Mouse (Mus musculus): Measurements from ENCODE around the gene Cfap20.

The Cfap20 gene

DNA sequence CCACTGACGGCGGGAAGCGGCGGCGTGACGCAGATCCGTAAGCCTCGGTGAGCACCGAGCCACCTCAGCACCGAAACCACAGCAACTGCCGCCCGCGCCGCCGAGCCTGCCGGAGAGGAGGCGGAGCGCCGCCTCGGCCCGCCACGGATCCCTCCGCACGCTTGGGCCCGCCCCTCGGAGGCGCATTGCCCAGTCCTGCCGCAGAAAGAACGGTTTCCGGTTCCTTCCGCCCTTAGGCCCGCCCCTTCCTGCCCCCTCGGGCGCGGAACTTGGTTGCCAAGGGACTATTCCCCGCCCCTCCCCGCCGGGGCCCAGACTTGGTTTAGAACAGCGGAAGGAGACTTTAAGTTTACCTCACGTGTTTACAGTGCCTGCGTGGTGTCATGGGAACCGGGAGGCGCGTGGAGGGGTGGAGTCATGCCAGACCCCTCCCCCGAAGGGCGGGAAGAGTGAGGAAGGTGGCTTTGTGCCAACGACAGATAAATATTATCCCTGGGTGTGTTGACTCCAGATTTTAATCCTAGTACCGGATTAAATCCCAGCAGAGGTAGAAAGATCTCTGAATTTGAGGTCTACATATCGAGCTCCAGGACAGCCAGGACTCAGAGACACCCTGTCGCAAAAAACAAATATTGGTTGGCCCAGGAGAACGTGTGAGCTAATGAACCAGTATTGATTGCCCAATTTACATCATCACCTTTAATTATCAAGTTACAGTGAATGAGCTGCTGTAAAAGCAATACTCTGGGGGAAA lies at the start of gene Cfap20:
TSS of gene Cfap20 (minus strand) at position 184 of the 754 bp plus-strand sequence.
- DNase-seq, result peak; percentile 100

DNA sequence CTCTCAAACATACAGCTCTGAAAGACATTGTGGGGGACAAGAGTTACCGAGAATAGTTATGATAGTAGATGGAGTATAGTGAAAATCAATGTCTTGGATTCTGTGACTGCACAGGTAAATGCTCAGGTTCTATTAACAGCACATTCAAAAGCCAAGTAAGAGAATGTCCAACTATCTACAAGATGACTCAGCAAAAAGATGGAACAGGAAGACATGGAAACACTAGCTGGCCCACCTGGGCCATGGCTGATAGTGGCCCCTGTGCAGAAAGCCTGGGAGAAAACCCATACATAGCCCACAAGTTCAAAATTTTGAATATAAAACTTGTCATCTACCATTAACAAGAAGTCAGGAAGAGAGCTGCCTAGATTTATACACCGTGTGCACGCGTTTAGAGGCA lies 35.3 kb upstream of the Cfap20 start:
- no peak for DNase-seq

DNA sequence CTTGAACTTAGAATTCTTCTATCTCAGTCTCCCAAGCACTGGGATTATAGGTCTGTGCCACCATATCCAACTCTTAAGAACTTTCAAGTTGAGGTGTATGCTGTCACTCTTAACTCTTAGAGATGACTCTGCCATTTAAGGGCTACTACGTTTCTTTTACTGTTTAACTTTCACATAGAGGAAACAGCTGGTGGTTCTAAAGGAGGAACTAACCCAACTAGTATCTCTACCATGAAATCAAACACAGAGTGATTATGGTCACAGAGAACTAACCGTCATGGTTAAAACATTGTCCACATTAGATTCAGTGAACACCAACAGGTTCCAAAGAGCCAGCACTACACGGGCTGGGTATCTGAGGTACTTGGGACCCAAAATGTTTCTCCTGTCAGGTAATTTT lies 34.3 kb upstream of the Cfap20 start:
- DNase-seq, result no peak

DNA sequence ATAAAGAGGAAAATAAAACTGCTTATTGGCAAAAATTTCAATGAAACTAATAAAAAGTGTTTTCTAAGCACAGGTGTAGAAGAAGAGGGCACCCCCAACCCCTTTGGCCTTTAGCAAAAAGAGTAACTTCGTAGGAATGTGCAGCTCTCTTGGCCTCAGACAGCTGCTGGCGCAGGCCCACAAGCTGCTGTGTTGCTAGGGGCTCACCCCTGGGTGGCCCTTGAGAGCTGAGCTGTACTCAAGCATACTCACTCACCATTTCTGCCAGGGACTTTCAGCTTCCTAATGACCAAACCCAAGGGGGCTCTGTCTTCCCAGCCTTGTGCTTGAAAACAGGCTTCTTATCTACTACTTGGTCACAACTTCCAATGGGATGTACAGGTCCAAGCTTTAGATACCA lies 31.9 kb upstream of the Cfap20 start:
- DNase-seq, result no peak

DNA sequence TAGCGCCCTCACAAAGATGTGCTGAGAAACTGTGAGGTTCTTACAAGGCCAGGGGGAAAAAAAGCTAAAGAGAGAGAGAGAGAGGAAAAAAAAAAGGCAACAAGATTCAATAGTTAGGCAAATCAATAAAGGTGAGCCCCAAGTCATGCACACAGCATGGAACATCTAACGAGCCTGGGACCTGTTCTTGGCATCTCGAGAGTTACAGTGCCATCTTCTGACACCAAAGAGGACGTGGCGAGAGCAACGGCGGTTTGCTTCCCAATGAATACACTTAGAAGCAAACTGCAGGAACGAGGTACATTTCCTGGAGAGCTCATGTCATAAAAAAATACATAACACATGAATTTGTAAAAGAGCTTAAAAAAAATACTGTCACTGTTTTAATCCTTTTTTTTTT lies 17.8 kb upstream of the Cfap20 start:
- DNase-seq, result no peak

DNA sequence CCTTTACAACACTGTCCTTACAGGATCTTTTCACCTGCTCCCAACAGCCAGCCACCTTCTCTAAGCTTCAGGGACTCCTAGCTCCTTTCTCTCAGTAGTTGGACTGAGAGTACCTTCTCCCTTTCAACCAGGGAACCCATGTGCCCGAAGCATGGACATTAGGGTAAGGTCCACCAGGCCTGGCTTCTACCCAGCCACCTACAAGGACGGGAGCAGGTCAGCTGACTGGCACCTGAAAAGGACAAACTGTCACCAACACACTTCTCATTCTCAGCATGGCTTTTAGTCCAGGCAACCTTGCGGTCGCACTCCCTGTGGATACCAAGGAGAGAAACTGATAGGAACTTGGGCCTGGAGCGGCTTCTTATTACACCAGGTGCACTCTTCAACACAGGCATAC lies 15.6 kb upstream of the Cfap20 start:
- DNase-seq, result no peak

DNA sequence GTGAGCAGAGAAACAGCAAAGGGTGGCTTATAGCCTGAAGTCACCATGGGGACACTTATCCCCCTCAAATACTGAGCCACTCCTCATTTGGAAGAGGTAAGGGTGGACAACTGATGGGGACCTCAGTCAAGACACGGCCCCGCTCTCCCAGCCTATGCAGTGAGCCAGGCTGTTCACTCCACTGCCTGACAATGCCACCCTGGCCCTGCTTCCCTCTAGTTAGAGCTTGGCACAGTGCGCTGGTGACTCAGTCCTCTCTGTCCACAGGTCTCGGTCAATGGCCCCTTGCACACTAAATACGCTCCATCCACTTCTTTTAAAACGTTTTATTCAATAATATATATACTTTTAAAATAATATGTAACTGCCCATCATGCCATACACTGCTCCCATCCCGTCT lies 13.0 kb upstream of the Cfap20 start:
- no peak for DNase-seq

DNA sequence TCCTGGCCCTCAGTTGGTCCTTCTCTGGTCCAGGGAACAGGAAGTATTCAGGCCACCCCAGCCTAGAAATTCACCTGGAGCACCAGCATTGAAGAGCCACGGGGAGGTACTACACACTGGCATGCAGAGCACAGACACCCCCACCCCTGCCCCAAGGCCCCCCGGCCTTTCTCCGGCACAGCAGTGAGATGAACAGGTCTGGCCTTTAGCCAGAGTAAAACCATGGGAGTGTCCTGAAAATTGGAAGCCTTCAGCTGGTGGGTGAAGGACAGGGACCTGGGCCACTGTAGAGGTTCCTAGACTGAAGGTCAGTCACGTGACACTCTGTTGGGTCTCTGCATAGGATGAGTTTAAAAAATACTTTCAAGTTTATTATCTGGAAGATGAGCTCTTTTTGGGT lies 10.4 kb upstream of the Cfap20 start:
- no peak for DNase-seq

DNA sequence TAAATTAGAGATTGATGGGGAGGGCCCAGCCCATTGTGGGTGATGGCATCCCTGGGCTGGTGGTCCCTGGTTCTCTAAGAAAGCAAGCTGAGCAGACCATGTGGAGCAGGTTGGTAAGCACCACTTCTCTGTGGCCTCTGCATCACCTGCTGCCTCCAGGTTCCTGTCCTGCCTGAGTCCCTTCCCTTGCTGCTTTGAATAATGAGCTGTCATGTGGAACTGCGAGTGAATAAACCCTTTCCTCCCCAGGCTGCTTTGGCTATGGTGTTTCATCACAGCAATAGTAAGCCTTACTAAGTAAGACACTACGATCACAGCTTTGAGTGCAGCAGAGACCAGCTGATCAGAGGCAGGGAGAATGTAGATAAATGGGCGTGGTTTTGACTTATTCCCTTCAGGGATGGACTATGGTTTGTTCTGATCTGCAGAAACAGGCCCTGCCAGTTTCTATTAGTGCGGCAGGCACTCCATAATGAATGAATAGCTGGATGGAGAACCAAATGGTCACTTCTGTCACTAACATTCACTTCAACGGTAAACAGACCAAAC lies 6.9 kb upstream of the Cfap20 start:
- no peak for DNase-seq

DNA sequence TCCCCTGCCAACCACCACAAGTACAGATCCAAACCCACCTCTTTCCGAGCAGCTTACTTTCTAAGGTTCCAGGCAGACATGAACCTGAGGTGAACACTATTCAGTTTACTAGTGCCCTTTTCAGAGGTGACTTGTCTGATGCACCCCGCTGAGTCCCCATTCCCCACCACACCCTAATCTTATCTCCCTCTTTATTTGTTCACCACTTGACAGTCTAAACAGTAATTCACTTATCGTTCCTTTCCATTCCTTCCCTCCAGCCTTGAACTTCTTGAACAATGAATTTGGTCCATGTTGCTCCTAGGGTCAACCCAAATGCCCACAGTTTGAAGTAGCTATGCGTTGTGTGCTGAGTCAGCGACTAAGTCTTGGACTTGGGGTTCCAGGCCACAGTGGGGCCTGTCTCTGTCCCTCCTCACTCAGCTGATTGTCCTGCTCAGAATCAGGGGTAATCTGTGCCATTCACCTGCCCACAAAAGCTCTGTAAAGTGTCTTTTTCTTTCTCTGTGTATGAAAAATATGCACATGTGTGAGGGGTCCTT lies 5.6 kb upstream of the Cfap20 start:
- no peak for DNase-seq

DNA sequence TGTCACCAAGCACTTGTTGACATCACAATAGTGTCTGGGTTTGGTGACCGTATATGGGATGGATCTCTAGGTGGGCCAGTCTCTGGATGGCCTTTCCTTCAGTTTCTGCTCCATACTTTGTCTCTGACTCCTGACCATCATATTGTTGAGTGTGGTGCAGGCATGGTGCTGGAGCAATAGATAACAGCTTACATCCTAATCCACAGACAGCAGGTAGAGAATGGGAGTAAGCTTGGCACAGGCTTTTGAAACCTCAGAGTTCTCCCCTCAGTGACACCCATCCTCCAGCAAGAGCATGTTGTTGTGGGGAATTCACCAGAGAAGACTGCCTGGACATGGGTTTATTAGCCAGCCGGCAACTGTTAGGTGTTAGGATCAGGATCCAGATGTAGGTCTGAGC lies 4.8 kb upstream of the Cfap20 start:
- no peak for DNase-seq

DNA sequence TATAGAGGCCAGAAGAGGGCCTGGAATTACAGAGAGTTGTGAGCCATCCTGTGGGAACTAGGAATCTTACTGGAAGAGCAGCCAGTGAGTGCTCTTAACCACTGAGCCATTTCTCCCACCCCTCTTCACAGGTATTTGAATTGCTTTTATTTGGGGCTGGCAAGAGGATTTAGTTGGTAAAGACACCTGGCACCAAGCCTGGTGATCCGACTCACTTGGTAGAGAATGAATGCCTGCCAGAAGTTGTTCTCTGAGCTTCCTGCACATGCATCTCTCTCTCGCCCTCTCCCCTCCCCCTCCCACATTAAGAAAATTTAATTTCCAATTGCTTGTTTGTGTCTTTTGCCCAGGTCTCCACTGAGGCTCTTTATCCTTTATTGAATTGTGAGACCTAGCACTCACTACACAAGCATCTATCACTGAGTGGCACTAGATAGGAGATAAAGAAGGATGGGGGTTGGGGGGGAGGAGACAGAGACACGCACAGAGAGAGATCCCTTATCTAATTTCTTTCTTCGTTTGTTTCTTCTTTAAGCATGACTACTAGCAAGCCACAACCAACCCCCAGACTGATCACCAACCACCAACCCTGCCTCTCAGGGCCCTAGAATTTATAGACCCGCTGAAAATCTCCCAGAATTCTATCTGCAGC lies 2.8 kb upstream of the Cfap20 start:
- no peak for DNase-seq

DNA sequence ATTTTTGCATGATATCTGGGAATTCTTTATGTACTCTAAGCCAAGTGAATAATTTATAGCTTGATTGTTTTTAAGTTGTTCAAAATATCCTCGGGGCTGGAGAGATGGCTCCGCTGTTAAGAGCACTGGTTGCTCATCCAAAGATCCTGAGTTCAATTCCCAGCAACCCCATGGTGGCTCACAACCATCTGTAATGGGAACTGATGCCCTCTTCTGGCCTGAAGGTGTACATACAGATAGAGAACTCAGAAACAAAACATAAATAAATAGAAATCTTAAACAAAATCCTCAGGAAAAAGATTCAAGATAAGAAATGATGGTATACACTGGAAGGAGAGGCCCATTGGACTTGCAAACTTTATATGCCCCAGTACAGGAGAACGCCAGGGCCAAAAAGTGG lies 1.3 kb upstream of the Cfap20 start:
- no peak for DNase-seq

DNA sequence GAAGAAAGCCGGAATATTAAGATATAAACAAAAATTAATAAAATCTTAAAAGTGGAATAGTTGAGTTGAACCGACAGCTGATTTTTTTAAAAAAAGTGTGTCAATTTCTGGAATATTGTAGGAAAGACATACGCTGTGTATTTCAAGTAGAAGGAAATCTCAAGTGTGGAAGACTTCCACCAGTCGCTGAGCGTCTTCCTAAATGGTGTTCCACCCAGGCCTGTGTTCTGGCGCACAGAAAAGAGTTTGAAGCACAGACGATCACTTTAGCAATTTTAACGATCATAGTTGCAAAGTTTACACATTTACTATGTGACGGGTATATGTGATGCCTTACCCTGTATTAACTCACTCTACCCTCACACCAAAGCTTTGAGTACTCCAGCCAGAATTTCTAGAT lies 802 bp upstream of the Cfap20 start:
- no peak for DNase-seq

DNA sequence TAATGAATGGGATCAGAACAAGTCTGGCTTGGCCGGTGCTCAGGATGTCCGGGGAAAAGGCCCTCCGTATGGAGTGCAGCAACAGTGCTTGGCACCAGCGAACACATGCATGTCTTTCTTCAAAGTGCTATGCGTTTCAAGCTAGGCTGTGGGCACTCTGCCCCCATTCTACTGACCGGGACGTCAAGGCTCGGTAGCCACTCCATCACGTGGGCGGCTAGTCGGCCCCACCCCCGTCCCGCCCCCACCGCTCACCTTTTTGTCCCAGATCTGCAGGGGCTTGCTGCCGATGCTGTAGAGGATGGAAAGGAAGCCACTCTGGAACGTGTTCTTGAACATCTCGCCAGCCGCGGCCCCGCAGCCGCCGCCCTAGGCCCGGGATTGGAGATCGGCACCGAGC lies 436 bp downstream of the Cfap20 start:
- DNase-seq, result no peak

DNA sequence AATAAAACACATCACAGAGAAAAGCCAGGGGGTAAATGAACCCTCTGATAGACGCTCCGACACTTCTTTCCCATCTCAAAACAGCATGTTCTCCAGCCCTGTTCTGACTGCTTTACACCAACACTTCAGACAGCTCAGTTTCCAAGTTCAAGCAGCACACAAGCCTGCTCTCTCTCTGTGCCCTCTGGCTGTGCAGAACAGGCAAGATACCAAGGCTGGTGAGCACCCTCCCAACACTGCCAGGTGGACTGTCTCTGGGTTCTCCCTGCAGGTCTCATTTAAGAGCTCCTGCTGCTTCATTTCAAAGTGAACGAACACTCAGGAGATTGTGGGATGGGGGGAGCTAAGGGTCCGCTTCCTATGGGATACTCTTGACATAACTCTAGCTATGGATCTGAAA lies 1.5 kb downstream of the Cfap20 start:
- DNase-seq, result no peak

DNA sequence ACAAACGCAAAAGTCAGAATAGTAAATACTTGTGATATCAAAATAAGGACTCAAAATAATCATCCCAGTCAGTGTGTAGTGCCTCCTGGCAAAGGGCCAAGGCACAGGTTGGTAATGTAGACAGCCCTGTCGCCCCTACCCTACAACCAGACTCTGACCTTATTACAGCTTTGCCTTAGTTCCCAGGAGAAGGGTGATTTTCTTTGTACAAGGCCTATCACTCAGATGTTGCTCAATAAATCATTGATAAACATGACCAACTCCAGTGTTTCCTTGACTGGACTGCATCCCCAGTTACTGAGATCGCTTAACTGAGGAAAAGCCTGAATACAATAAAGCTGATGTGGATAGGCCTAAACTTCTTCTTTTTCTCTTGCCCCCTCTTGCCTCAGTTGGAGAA lies 2.2 kb downstream of the Cfap20 start:
- DNase-seq, result no peak

DNA sequence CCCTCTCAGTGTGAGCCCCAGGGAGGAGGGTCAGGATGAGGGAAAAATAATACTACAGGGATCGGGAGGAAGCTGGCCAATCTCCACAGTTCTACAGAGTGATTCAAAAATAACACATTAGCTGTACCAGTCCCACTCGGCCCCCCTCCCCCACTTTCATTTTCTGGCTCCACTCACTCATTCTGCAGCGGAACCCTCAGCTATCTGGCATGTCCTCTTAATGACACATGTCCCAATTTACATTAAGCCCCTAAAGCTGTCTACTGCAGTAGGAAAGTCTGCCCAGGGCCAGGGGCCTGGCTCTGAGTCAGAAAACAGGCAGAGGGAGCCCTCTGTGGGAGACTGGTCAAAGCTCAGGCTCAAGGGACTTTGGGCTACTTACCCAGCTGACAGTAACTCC lies 4.7 kb downstream of the Cfap20 start:
- DNase-seq, result no peak

DNA sequence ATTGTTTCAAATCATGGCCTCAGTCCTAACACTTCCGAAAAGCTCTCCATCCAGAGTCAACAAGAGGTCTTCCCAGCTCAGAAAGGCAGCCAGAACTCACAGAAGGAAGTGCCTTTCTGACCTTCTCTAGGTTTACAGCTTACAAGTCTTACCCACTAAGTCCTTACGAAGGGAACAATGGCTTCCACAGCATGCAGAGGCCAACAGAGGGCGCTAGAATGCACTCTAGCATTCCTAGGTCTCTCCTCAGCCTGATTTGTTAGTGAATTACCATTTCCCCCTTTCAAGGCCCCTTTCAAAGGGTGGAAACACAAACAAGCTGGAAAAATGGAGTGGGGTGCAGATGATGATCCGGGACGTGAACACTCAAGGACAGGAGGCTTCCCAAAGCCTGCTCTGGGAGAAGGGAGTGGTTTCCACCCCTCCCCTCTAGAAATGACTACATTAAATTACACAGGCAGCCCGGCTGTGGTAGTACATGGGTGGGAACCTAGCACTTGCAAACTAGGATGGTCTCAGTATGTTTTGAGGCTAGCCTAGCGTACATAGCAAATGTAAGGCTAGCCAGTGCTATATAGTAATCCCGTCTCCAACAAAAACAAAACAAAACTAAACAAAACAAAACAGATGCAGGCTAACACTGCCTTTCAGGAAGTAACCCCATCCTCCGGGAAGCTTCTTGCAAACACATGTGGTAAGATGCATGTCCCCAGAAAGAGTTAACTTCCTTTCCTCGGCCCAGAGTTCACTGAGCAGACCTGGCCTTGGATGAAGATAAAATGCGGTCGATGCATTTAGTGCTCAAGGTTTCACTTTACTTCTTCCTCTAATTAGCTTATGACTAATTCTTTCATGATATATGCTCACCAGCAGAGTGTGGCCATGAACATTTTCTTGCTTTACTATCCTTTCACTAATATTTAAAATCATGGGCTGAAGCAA lies 6.8 kb downstream of the Cfap20 start:
- peak; percentile 78 for DNase-seq

DNA sequence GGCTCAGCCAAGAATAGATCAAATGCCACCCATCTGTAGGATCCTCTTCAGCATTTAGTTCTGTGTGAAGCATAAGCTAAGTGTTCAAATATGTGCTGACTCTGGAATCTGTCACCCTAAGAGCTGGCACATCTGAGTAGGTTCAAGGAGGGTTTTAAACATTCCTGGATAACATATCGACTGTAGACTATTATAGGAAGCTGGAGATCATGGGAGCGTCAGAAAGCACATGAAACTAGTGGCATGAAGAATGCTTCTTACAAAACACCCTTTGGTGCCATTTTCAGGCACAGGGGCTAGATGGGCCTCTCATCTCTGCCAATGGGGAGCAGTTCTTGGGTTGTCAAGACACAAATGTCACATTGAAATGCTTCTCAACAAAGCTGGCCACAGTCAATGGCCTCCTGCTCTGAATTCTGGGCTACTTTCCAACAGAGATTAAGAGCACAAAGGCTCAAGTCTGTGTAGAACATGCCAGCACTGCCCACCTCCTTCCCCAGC lies 7.8 kb downstream of the Cfap20 start:
- DNase-seq, result no peak

DNA sequence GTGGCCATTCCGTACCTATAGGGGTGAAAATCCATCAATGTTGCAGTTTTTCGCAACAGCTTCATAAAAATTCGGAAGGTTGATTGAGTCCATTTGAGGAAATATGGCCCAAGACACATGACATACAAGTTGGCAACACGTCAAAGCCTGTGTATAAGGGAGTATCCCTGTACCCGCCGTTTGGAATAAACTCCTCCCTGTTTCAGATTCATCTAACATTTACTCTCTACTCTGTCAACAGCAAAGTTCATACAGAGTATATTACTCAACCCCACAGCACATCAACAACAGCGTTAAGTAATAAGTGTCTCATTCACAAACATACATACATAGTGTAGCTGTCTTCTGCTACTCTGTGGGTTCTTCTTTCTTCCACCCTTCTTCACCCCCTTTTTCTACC lies 10.0 kb downstream of the Cfap20 start:
- DNase-seq, result no peak

DNA sequence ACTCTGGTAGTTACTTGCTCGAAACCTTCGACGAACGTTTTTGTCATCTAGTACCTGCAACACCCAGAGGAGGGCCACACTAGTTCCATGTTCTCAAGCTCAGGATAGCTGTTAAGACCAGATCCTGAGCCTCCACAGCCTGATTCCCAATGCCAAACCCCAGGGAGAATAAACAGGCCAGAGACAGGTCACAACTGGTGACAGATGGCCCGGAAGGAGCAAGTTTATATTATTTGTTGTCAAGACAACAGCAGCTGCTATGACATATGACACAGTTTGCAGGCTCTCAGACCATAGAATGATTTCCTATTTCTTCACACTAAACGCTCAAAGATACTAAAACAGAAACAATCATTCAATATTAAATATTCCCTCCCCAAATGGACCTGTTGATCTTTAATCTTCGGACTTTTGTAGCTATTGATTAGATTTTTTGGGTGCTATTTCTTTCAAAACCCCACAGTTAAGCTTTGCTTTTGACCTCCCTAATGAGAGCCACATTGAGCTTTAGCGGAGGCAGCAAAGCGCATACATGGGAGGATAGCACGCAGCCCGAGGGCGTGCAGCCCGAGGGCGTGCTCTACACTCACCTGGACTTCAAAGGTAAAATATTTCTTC lies 12.4 kb downstream of the Cfap20 start:
- DNase-seq, result no peak

All from thymus, postnatal 14 days (tissue).